Mouse (Mus musculus) neural tube, embryonic 15.5 days (tissue): ENCODE measurements around the gene Gm9821. TPM values are rescaled to one million over a fixed set of nuclear protein-coding genes. Genes with fewer than 3 reads are reported as not detected.

ENCODE experiments used
- ATAC-seq: fragments of 200-750 bp; cut with Nextera tagmentation; 2 replicates; pipeline ENCODE4 v1.8.0; 2017; ENCODE audit warnings: mild to moderate bottlenecking, moderate TSS enrichment, moderate library complexity; ENCODE audit not compliant: low FRiP score
- H3K27ac ChIP-seq: fragments of 300-500 bp; sonication (generic); replicated peaks from 2 replicates; pipeline ENCODE4 v1.5.1; 2015; ENCODE audit warnings: mild to moderate bottlenecking, inconsistent platforms
- H3K27me3 ChIP-seq: fragments of 300-500 bp; sonication (generic); replicated peaks from 2 replicates; pipeline ENCODE4 v1.6.1; 2015; ENCODE audit warnings: inconsistent platforms
- H3K36me3 ChIP-seq: fragments of 300-500 bp; sonication (generic); 2 replicates; pipeline ENCODE4 v1.6.1; 2015; ENCODE audit warnings: inconsistent platforms
- H3K4me1 ChIP-seq: fragments of 300-500 bp; sonication (generic); 2 replicates; pipeline ENCODE4 v1.6.1; 2015; ENCODE audit warnings: inconsistent platforms
- H3K4me2 ChIP-seq: fragments of 300-500 bp; sonication (generic); 2 replicates; pipeline ENCODE4 v1.6.1; 2015; ENCODE audit warnings: inconsistent platforms, mild to moderate bottlenecking, moderate library complexity
- H3K4me3 ChIP-seq: fragments of 300-500 bp; sonication (generic); replicated peaks from 2 replicates; pipeline ENCODE4 v1.5.1; 2015; ENCODE audit warnings: mild to moderate bottlenecking, inconsistent platforms
- H3K9ac ChIP-seq: fragments of 300-500 bp; sonication (generic); replicated peaks from 2 replicates; pipeline ENCODE4 v1.6.1; 2015; ENCODE audit warnings: mild to moderate bottlenecking, inconsistent platforms
- H3K9me3 ChIP-seq: fragments of 300-500 bp; sonication (generic); replicated peaks from 2 replicates; pipeline ENCODE4 v1.6.1; 2016; ENCODE audit warnings: inconsistent platforms
- WGBS: fragments of 180-500 bp; shearing (Covaris S2); methylation state at CpG from one replicate; pipeline ENCODE4 v1.1.7; 2015; ENCODE audit warnings: mixed read lengths; 5-methylcytosine and 5-hydroxymethylcytosine counted together
- polyA plus RNA-seq: library from polyadenylated mRNA; unstranded; fragments of >200 nt; fragmentation: Nextera tagmentation; extraction: Ambion mirVana; gene quantifications from 2 replicates; pipeline ENCODE4 v1.2.1, GENCODE M21; 2015

Gm9821 gene
- polyA plus RNA-seq, 1 experiment from 2014 or later: 0.24 TPM

GRCm38 (mm10) chr2:91963443-91963932, 18.0 kb downstream of the Gm9821 start:
- ATAC-seq: peak; percentile 93
- Histone ChIP-seq H3K36me3 (no peaks in the 10 kb centered on the region), H3K27me3 (0 out of 2 replicates have a peak, but pooled peaks cover 6% of the 10 kb centered on the region), H3K9me3 (no peaks in the 10 kb centered on the region), H3K4me2 (peak overlapping the region; percentile 86), H3K9ac (peak overlapping the region; percentile 92), H3K27ac (peak overlapping the region; percentile 77), H3K4me3 (peak overlapping the region; percentile 89), H3K4me1 (peaks cover 42% of the 10 kb centered on the region)
- WGBS: 1% methylated on average over 37 of the region's 57 CpGs

GRCm38 (mm10) chr2:91964610-91965204, 19.2 kb downstream of the Gm9821 start:
- ATAC-seq: no peak
- H3K4me3 ChIP-seq: no peak overlapping the region
- peak overlapping the region; percentile 28 for H3K4me2 ChIP-seq

GRCm38 (mm10) chr2:91965417-91965816, 19.9 kb downstream of the Gm9821 start:
- H3K9ac ChIP-seq: no peak overlapping the region
- H3K4me2 ChIP-seq: peak overlapping the region; percentile 28
- H3K4me3 ChIP-seq: peak overlapping the region; percentile 14

More at GRCm38 (mm10) chr2:91964610-91965204, 19.2 kb downstream of the Gm9821 start:
- 81% methylated on average over 3 of the region's 3 CpGs for WGBS
- no peaks in the 10 kb centered on the region for H3K9me3 ChIP-seq
- H3K4me1 ChIP-seq: peaks cover 30% of the 10 kb centered on the region
- no peak overlapping the region for H3K27ac ChIP-seq
- H3K9ac ChIP-seq: no peak overlapping the region
- 0 out of 2 replicates have a peak, but pooled peaks cover 6% of the 10 kb centered on the region for H3K27me3 ChIP-seq
- H3K36me3 ChIP-seq: no peaks in the 10 kb centered on the region

GRCm38 (mm10) chr2:91966367-91966766, 20.9 kb downstream of the Gm9821 start:
- Histone ChIP-seq H3K27me3 (0 out of 2 replicates have a peak, but pooled peaks cover 6% of the 10 kb centered on the region), H3K4me2 (no peak overlapping the region), H3K27ac (no peak overlapping the region), H3K9me3 (no peaks in the 10 kb centered on the region), H3K36me3 (no peaks in the 10 kb centered on the region), H3K4me1 (peaks cover 23% of the 10 kb centered on the region), H3K9ac (no peak overlapping the region), H3K4me3 (no peak overlapping the region)
- 90% methylated on average over 5 of the region's 5 CpGs for WGBS
- no peak for ATAC-seq

More at GRCm38 (mm10) chr2:91965417-91965816, 19.9 kb downstream of the Gm9821 start:
- no peaks in the 10 kb centered on the region for H3K36me3 ChIP-seq
- H3K4me1 ChIP-seq: peaks cover 23% of the 10 kb centered on the region
- 0 out of 2 replicates have a peak, but pooled peaks cover 6% of the 10 kb centered on the region for H3K27me3 ChIP-seq
- 23% methylated on average over 20 of the region's 20 CpGs for WGBS
- ATAC-seq: no peak
- no peaks in the 10 kb centered on the region for H3K9me3 ChIP-seq
- H3K27ac ChIP-seq: no peak overlapping the region

GRCm38 (mm10) chr2:91967962-91968361, 22.5 kb downstream of the Gm9821 start:
- 69% methylated on average over 11 of the region's 11 CpGs for WGBS
- Histone ChIP-seq H3K4me1 (peaks cover 18% of the 10 kb centered on the region), H3K27me3 (0 out of 2 replicates have a peak, but pooled peaks cover 6% of the 10 kb centered on the region), H3K9me3 (no peaks in the 10 kb centered on the region), H3K36me3 (no peaks in the 10 kb centered on the region), H3K9ac (no peak overlapping the region), H3K4me3 (no peak overlapping the region), H3K4me2 (no peak overlapping the region), H3K27ac (peak overlapping the region; percentile 33; the same call in 1 of the 2 replicates)
- ATAC-seq: no peak

GRCm38 (mm10) chr2:91971231-91972097, 26.0 kb downstream of the Gm9821 start:
- H3K36me3 ChIP-seq: no peaks in the 10 kb centered on the region
- peak; percentile 73 for ATAC-seq
- H3K9me3 ChIP-seq: no peaks in the 10 kb centered on the region
- 13% methylated on average over 21 of the region's 21 CpGs for WGBS
- H3K9ac ChIP-seq: 0 out of 2 replicates have a peak overlapping the region, but pooled peaks have one; percentile 10
- peak overlapping the region; percentile 32 for H3K4me2 ChIP-seq
- peaks cover 30% of the 10 kb centered on the region for H3K4me1 ChIP-seq
- H3K27ac ChIP-seq: peak overlapping the region; percentile 79
- H3K27me3 ChIP-seq: peaks cover 36% of the 10 kb centered on the region
- H3K4me3 ChIP-seq: no peak overlapping the region

GRCm38 (mm10) chr2:91972121-91972566, 26.6 kb downstream of the Gm9821 start:
- Histone ChIP-seq H3K4me1 (peaks cover 30% of the 10 kb centered on the region), H3K36me3 (no peaks in the 10 kb centered on the region), H3K4me2 (0 out of 2 replicates have a peak overlapping the region, but pooled peaks have one; percentile 1), H3K9ac (no peak overlapping the region), H3K27ac (peak overlapping the region; percentile 79), H3K9me3 (no peaks in the 10 kb centered on the region), H3K4me3 (no peak overlapping the region), H3K27me3 (peaks cover 40% of the 10 kb centered on the region)
- 12% methylated on average over 13 of the region's 13 CpGs for WGBS
- no peak for ATAC-seq

- H3K36me3 ChIP-seq: no peaks in the 10 kb centered on the region
- H3K4me3 ChIP-seq: no peak overlapping the region
- no peaks in the 10 kb centered on the region for H3K9me3 ChIP-seq
- H3K27me3 ChIP-seq: peaks cover 41% of the 10 kb centered on the region
- WGBS: 33% methylated on average over 7 of the region's 7 CpGs
- H3K9ac ChIP-seq: no peak overlapping the region
- ATAC-seq: no peak
- H3K4me1 ChIP-seq: peaks cover 38% of the 10 kb centered on the region
- H3K4me2 ChIP-seq: no peak overlapping the region
- H3K27ac ChIP-seq: no peak overlapping the region; the same call in 1 of the 2 replicates
These were observed 28.1 kb downstream of the Gm9821 start for GRCm38 (mm10) chr2:91973416-91974135.

- Histone ChIP-seq H3K4me1 (peaks cover 45% of the 10 kb centered on the region), H3K9me3 (no peaks in the 10 kb centered on the region), H3K27ac (no peak within 1 kb of the TSS), H3K27me3 (peaks cover 41% of the 10 kb centered on the region), H3K4me3 (peak within 1 kb of the TSS; percentile 40), H3K36me3 (no peaks in the 10 kb centered on the region), H3K4me2 (peak within 1 kb of the TSS; percentile 62), H3K9ac (peak within 1 kb of the TSS; percentile 43)
- WGBS: 1% methylated on average over 79 of the region's 79 CpGs
- ATAC-seq: peak; percentile 13; the same call in 1 of the 2 replicates
These were observed 30.4 kb downstream of the Gm9821 start, which contains the start of gene Dgkz for GRCm38 (mm10) chr2:91975581-91976541. Dgkz (minus strand) TSS chr2:91975864.

- Histone ChIP-seq H3K9ac (no peak overlapping the region), H3K4me1 (peaks cover 28% of the 10 kb centered on the region), H3K36me3 (no peaks in the 10 kb centered on the region), H3K4me2 (no peak overlapping the region), H3K27me3 (peaks cover 41% of the 10 kb centered on the region), H3K9me3 (no peaks in the 10 kb centered on the region), H3K4me3 (no peak overlapping the region), H3K27ac (no peak overlapping the region)
- ATAC-seq: no peak
- WGBS: 87% methylated on average over 4 of the region's 4 CpGs
These were observed 32.5 kb downstream of the Gm9821 start for GRCm38 (mm10) chr2:91977960-91978359.
